Mouse (Mus musculus) frontal cortex, postnatal 36 days (tissue): Measurements from ENCODE around the gene Tmem51.
"Not testable (repeated sequence)": the region's sequence is repeated elsewhere in the genome, so short reads cannot be mapped to it uniquely, and the experiment has no call there.

Experiments used
- DNase-seq, 2 experiments: peaks; one replicate each; pipeline ENCODE4 v3.0.0; 2022; ENCODE audit warnings: low spot score in 2 of 2

The Tmem51 gene

DNA sequence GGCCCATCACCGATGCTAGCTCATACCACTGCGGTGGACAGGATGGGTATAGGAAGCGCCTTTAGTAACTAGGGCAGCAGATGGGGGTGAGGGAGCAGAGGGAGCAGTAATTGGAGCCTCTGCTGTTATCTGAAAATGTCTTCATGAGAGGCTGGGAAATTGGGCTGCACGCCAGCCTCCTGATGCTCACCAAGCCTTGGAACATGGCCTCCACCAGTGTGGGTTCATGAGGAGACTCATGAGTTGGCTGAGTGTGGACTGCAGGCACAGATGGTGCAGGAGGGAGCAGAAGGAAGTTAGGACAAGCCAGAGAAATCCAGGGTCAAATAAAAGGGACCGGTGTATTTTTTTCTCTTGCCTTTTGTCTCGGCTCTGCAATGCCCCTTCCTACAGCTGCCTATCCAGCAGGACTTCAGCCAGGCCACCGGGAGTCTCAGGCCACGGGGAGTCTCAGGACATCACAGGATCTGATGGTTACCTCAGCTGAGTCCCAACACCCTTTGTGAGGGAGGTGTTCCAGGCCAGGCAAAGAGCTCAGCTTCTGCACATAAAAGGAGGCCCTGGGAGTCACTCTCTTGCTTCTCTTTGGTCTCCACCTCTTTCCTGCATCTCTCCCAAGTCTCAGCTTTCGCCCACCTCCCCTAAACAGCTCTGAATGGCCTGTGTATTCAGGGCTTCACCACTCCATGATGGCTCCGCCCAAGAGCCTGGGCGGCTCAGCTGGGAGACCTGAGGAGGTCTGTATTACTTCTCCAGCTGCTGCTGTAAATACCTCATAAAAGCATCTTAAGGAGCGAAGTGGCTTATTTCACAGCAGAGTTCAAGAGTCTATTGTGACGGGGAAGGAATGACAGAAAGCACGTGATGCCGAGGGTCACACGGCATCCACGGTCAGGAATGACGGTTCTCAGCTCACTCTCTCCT lies 23.4 kb downstream of the Tmem51 start:
- no peak for DNase-seq

DNA sequence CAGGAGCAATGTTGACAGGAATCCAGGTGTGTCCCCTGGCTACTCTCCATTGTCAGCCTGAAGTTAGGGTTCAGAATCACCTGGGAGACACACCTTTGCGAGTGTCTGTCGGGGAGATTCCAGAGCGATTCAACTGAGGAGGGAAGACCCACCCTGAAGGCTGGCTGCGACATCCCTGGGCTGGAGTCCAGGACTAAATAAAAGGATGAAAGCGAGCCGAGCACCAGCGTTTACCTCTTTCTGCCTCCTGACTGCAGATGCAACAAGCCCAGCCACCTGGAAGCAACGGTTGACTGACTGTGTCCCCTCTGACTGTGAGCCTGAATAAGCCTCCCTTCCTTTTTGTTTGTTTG lies 24.3 kb downstream of the Tmem51 start:
- no peak for DNase-seq

DNA sequence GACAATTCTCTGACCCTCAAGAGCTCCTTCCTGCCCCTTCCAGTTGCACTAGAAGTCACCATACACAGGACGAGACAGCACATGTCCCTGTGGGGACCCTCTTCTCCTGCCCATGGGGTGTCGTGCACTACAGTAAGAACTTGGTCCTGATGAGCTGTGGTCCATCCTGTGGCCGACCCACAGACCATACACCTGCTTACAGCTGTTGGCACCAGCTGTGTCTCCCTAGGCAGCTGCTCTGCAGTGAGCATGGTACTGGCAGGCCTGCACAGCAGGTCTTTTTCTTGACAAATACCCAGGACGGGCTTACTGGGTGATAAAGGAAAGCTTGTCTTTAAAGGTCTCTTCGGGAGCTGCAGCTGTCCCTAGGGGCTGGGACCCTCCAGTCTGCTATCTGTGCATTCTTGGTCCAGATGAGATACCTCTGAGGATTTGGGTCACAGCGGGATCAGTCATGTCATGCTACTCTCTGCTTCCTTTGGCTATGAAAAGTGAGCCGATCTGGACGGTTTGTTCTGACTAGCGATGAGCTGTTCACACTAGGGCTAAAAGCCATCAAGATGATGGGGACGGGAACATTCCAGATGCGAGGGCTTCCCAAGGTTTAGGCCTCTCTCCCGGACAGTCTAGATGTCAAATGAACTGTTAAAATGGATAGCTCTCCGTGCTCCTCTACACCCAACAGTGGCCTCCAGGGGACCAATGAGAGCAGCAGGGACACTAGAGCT lies 24.8 kb downstream of the Tmem51 start:
- no peak for DNase-seq

DNA sequence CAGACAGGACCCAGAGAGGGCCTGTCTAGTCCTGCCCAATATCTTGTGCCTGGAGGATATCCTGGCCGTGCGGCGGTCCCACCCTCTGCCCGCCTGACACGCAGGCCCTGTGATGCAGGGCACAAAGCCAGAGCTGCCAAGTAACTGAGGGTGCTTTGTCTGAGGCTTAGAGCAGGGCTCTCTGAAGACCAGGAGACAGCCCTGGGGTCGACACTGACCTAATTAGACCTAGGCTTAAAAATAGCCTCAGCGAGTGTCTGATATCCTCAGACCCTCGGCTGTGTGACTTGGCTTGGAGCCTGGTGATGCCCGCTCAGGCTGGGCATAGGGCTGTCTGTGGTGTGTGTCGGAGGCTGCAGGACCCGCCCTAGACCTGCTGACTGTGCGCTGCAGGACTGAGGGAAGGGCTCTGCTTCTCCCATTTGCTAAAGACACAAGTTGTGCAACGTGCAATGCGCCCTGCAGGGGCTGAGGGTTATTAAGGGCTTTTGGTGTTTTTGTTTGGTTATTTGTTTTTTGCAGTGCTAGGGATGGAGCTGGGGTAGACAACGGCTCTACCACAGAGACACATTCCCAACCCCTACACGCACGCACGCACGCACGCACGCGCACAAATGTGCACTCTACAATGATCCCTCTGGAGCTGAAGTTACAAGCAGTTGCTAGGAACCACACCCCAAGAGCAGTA lies 26.4 kb downstream of the Tmem51 start:
- peak in 1 of 2 experiments; percentile 41 for DNase-seq

DNA sequence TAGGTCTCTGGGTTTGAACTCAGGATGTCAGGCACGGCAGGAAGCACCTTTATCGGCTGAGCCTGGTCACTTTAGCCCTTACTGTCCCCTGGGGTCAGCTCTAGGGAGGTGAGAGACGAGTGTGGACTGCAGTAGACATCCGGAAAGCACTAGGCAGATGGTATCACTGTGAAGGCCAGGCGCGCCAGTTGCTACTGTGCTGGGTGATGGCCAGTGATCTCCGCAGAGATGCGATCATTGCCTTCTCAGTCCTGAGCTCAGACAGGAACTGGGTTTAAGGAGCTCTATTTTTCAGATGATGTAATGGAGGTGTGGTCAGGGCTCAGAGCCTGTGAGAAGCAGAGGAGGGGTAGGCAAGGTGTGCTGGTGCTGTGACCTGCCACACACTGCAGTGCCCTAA lies 28.5 kb downstream of the Tmem51 start:
- no peak for DNase-seq

DNA sequence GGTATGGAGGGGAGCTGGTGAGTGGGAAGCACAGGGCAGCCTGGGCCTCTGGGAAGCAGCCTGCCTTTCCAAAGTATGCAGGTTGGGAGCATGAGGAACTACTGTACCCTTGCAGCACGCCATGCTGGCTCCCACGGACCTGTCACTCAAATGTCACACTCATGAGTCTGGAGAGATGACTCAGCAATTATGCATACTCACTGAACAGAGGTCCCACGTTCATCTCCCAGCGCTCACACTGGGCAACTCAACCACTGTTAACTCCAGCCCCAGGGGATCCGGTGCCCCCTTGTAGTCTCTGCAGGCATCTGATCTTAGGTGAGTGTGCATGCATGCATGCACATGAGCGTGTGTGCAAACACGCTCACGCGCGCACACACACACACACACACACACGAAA lies 29.5 kb downstream of the Tmem51 start:
- no peak for DNase-seq

DNA sequence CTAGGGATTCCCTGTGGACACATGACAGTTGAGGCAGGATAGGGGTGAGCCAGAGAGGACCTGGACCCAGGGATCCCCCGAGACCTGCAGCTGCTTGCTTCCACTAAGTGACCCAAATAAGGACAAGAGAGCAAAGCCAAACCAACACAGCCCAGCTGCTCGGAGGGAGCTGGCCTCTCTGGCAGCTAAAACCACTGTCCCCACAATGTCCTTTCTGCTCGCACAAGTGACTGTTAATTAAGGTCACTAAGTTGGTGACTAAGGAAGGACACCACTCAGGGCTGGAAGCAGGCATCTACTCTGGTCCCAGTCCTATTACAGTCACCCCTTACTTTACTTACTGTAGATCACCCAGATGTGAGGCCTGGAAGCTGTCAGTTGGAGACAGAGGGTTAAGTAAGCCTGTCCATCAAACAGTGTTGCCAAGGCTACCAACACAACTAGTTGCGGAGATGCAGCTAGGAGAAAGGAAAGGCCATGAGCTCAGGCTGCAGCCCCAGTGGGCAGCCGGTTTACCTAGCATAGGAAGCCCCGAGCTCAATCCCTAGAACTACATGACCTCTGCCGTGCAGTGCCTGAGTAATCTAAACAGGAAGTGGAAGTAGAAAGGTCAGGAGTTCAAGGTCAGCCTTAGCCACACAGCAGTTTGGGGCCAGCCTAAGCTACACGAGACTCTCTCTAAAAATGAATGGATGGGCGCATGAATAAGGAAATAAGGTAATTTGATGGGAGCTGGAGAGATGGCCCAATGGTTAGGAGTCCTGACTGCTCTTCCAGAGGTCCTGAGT lies 30.2 kb downstream of the Tmem51 start:
- no peak for DNase-seq

DNA sequence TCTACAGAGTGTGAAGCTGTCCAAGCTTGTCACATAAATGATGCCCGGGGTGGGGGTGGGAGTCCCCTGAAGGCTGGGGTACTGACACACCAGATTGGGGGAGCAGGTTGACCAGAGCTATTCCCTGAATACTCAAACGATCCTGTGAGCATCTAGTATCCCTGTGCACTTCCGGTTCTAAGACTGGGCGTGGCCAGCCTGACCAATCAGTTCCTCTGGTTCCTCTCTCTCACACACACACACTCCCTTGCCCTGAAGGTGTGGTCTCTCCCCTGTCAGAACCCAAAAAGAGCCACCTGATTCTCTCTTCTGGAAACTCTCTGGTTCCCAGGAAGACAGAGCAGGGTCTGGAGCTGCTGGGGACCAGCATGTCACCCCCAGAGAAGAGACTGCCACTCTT lies 30.8 kb downstream of the Tmem51 start:
- DNase-seq, result no peak

DNA sequence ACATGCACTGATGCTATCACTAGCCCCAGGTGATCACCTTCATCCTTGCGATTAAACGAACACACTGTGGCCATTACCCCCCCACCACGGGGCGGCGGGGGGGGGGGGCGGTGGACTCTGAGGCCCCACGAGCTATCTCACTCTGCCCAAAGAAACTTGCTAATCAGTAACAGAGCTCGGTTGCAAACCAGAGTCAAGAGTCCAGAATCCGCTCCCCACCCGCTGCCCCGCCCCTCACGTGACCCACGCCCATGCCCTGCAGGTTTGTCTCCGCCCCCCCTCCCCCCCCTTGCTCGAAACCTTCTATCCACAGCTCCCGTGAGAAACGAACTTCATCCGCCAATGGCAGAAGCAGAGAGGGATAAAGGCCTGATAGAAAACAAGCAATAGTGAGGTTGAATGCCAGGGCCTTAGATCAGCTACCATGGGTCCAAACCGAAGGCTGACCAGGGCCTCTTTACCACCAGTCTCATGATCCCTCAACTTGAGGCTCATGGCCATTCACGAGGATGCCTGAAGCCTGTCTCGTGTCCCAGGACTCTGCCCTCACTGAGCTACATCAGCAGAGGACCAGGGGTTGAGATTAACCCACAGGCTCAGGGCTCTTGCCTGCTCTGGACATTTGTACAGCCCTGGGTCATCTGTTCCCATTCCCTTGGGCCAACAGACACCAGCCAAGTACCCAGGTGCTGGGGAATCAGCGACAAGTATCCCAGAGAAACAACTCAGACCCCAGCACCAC lies 31.5 kb downstream of the Tmem51 start:
- DNase-seq, result no peak

DNA sequence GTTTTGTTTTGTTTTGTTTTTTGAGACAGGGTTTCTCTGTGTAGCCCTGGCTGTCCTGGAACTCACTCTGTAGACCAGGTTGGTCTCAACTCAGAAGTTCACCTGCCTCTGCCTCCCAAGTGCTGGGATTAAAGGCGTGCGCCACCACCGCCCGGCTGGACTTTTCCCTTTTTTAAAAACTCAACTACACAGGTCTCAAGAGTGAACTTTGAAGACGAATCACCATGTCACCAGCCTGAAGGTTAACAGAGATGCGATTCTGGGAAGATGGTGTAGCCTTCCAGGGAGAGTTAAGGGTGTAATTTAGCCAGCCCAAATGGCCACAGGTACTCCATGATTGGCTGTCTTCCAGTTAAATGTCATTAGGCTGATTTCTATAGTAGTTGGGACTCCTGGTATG lies 32.2 kb downstream of the Tmem51 start:
- DNase-seq, result not testable (repeated sequence)

DNA sequence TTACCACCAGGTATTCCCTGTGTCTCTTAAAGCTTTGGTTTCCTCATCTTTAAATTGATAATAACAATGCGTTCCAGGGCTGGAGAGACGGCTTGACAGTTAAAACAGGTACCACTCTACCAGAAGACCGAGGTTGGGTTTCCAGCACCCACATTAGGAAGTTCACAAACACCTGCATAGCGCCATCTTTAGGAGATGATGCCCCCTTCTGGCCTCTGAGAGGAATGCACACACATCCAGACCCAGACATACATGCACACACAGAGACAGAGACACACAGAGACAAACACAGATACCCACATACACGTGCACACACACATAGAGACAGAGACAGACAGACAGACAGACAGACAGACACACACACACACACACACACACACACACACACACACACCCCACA lies 34.1 kb downstream of the Tmem51 start:
- DNase-seq, result no peak

DNA sequence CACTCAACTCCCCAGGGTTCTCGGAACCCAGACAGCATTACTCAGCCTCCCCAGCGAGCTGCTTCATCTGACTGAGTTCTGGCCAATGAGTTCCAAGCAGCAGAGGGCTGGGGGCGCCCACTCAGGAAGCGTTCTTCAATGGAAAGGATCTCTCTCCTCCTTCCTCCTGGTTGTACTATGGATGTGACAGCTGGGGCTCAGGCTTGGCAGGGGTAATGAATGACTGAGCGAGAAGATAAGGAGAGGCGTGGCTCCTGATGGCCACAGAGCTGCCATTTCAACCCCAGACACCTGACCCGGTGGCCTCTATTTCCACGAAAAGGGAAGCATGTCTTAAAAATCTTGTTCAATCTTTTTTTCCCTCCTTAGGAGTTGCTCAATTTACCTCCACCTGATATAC lies 35.7 kb downstream of the Tmem51 start:
- DNase-seq, result no peak

DNA sequence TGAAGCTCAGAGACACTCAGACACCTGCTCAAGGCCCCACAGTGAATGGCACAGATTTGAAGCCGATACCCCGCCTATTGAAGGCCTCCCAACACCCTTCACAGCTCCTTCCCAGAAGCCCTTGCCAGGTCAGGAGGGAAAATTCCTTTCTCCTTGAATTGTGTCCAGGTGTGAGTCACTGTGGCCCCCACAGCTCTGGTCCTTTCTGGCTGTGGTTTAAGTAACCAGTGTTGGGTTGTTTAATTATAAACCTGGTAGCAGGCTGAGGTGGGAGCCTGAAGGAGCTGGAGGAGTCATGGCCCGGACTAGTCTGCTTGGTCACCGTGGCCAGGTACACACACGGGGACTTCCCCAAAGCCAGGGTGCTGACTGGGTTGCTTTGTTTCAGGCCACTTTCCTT lies 37.1 kb downstream of the Tmem51 start:
- DNase-seq, result no peak

DNA sequence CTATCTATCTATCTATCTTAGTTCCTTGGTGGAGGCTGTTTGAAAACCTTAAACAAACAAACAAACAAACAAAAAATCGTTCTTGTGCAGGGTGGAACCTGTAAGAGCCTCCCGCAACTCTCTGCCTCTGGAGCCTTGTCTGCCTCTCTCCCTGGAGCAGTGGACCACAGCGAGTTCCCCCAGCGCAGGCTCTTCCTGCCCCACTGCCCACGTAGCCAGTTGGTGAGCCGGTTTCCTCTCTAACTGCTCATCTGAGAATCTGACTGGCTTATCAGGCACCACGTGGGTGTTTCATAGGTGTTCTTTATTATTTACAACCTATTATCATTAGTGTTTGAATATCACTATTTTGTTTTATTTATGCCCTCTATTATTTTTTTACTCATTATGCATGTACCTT lies 37.6 kb downstream of the Tmem51 start:
- DNase-seq, result no peak

DNA sequence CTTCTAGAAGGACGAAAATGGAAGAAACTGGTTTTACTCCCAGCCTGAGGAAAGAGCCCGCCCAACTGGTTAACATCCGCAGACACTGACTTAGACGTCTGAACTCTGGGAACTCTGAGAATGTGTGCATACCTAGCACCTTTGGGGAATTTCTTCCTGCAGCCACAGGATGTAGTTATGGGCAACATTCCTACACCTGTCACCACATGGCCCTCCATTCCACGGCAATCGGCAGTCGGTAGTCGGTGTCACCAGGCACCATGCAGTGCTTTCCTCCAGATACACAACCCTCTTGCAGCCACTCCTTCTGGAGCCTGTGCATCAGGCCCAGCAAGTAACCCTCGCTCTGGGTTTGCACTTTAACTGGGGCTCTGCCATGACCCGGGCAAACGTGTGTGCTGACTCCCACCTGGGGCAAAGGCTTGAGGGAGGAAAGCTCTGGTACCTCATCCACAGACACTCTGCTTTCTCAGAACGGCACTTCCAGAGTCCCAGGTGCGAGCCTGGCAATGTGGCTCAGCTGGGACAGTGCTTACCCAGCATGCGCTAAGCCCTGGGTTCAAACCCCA lies 38.4 kb downstream of the Tmem51 start:
- DNase-seq, result no peak

DNA sequence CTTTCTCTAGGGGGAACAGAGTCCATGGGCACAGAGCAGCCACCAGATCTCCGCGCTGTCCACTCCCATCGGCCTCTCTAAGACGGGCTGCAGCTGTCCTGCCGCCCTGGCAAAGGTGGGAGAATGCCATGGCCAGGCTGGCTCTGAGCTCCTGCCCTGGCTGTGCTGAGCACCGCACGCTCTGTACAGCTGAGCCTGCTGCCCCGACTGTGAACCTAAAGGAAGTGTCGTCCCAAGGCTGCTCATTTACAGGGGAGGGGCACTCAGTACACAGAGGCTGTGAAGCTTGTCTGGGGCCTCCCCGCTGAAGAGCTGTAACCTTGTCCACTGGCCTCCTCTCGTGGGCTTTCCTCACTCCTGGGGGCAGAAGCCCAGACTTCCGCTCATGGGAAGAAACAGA lies 39.7 kb downstream of the Tmem51 start:
- no peak for DNase-seq

DNA sequence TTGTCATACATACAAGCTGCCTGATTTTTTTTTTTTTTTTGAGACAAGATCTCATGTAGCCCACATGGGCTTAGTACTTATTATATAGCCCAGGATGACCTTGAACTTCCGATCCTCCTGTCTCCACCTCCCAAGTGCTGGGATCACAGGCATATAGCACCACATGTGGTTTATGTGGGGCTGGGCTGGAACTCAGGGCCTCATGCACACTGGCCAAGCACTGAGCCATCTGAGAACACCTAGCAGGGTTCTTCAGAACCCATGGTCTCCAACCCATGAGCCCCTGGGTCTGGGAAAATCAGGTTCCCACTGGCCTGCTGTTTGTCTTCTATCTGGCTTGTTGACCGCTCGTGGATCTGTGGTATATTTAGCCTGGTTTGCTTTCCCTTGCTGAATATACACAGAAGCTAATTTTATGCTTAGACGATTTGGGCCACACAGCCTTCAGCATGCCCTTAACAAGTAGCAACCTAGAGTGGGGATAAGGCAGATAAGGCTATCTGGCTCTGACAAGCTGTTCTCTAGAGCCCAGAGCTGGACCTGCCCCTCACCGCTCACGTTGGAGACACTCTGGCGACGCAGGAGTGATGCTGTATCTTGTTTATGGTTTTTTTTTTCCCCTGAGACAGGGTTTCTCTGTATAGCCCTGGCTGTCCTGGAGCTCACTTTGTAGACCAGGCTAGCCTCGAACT lies 44.3 kb downstream of the Tmem51 start:
- no peak for DNase-seq

DNA sequence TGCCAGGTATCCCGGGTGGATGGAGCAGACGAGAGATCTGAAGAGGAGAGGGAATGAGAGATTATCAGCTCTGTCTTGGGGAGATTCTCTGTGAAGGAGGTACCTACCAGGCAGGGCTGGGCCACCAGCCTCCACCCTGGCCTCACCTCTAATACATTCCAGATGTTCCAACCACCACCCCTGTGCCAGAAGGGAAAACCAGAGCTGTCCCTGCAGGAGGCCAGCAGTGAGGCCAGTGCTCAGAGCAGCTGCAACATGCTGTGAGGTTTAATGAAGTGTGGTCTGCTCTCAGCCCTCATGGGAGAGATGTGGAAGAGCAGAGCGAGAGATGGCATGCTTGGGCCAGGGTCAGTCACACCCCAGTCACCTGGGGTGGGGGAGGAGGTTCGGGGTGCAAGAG lies 46.2 kb downstream of the Tmem51 start:
- no peak for DNase-seq

DNA sequence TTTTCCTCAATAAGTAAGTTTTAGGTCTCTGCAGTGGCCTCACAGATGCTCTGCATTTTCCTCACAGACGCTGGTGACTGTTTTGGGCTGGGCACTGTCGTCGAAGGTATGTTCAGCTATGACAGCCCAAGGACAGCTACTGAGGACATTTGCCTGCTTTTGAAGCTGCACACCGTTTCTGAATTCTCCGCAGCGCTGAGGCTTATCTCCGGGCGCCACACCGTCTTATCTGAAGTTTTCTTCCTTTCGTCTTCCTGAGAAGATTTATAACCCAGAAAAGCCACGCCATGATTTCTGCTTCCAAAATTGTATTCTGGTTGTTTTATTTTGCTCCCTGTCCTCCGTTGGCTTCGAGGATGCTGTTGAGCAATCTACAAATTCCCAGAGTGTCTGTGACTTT lies 55.6 kb downstream of the Tmem51 start:
- DNase-seq, result no peak

DNA sequence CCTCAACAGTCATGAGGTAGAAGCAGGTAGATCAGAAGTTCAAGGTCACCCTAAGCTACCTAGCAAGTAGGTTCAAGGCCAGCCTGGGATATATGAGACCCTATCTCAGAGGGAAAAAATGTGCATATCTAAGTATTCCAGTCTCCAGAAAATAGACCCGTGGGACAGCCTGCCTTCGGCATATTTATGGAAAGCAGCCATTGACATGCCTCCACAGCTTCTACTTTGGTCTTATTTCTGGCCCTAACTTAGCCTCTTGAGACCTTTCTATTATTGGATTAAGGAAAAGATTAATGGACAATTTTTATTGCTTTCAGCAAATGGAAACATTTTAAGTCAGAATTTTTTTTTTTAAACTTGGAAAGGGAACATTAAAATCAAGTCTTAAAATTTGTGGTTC lies 57.1 kb downstream of the Tmem51 start:
- DNase-seq, result no peak
